Mouse (Mus musculus): ENCODE measurements at regions not wholly inside any gene's neighbourhood (a gene's known extent, or its start where the extent isn't known, plus 50 kb on each side); places are given as distances from the start of the nearest gene placed in this dataset.
A peak's percentile ranks its signal among the peaks of the same experiment; 100 is the strongest.

DNA sequence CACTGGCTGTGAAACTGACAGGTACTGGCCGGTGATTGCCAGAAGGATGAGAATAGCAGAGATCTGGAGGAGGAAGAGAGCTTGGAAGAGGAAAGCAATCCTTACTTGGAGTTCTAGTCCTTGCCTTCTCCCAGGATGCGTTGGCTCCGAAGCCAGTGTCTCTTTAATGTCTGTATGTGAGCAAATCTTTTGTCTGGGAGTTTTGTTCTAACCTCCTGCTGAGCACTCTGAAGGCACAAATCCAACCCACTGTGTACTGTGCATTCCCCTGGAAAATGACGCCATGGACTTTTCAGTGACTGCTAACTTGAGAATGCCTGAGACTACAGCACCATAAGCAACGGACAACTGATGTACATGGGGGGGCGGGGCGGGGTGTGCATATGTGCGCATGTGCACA lies 216.4 kb downstream of the Emp1 start:
- Histone ChIP-seq H3K27ac (no peak overlapping the region), H3K27me3 (ENCODE audit: insufficient read depth, poor library complexity, severe bottlenecking) (no peaks in the 10 kb centered on the region), H3K9me3 (no peaks in the 10 kb centered on the region), H3K4me1 (replicated peaks) (no peaks in the 10 kb centered on the region; the same call in 1 of the 2 replicates), H3K4me3 (no peak overlapping the region), H3K36me3 (no peaks in the 10 kb centered on the region)
- WGBS = 68% methylated on average over 8 of the region's 8 CpGs
- no peak for DNase-seq (ENCODE audit: low spot score)

DNA sequence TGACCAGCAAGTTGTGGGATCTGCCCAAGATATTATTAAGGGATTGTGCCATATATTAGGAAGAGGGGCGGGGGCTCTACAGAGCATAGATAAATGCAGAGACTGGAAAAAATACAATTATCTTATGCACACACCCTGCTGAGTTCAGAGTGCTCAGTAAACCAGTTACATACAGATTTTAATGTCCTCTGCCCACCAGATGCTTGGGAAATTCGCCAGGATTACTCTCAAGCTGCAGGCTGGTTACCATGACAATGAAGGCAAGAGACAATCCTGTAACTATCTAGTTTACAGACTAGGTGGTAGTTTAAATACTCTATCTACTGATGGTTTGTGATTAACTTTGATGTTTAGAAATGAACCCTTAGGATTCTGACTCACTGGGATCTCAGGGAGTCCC lies 220.2 kb downstream of the Emp1 start:
- H3K4me3 ChIP-seq = no peak overlapping the region
- H3K27me3 ChIP-seq (ENCODE audit: insufficient read depth, poor library complexity, severe bottlenecking) = no peaks in the 10 kb centered on the region
- 62% methylated on average over 2 of the region's 2 CpGs for WGBS
- no peaks in the 10 kb centered on the region for H3K36me3 ChIP-seq
- no peaks in the 10 kb centered on the region for H3K9me3 ChIP-seq
- H3K27ac ChIP-seq = no peak overlapping the region
- no peak for DNase-seq (ENCODE audit: low spot score)
- H3K4me1 ChIP-seq (replicated peaks) = no peaks in the 10 kb centered on the region; the same call in 1 of the 2 replicates

DNA sequence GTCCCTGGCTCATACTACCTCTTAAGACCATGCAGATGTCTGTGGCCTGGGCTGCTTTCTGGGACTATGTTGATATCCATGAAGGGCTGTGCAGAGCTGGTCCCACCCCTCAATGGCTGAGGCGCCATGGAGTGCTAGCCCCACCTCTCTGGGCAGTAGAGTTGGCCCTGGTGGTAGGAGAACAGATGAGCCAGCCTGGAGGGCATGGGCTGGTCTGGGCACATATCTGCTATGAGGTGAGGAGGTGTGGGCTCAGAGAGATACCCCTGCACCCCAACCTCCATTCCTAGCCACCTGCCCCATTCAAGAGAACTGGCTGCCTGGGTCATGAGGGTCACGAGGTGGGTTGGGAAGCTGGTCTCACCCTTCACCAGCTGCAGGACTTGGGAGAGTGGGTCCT lies 222.4 kb downstream of the Emp1 start:
- Histone ChIP-seq H3K36me3 (no peaks in the 10 kb centered on the region), H3K4me3 (no peak overlapping the region), H3K27me3 (ENCODE audit: insufficient read depth, poor library complexity, severe bottlenecking) (no peaks in the 10 kb centered on the region), H3K4me1 (replicated peaks) (no peaks in the 10 kb centered on the region), H3K27ac (no peak overlapping the region), H3K9me3 (no peaks in the 10 kb centered on the region)
- no peak for DNase-seq (ENCODE audit: low spot score)
- WGBS = 95% methylated on average over 2 of the region's 2 CpGs

DNA sequence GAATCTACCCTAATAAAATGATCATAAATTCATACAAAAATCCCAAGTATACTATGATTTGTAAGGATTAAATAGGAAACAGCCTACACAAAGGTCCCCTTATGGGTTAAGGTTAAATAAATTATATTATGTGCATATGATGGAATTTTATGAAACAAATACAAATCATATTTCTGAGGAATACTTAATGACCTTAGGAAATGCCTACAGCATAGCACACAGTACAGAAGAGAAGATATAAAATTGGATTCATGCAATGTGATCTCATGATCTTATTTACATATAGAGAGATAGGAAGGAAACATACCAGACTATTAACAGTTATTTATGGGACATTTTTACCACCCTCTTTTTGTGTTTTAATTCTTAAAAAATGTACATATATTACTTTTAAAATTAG lies 227.7 kb downstream of the Emp1 start:
- Histone ChIP-seq H3K4me3 (no peak overlapping the region), H3K36me3 (no peaks in the 10 kb centered on the region), H3K4me1 (replicated peaks) (no peaks in the 10 kb centered on the region), H3K27ac (no peak overlapping the region), H3K9me3 (no peaks in the 10 kb centered on the region), H3K27me3 (ENCODE audit: insufficient read depth, poor library complexity, severe bottlenecking) (no peaks in the 10 kb centered on the region)
- no peak for DNase-seq (ENCODE audit: low spot score)

DNA sequence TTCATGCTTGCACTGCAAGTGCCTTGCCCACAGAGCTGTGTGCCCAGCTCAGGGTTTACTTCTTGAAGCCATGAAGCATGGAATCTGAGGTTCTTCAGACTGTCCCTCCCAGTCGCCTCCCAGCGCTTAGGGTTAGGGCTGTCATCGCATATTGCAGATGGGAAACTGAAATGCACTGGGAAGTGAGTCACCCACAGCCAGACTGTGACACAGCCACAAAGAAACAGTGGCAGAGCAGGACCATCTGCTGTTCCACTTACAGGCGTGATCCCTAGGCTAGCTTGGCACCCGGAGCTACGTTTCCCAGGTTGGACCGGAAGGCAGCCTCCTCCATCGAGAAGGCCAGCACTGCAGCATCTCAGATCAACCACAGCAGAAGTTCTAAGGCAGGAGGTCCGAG lies 228.7 kb downstream of the Emp1 start:
- WGBS = 92% methylated on average over 9 of the region's 9 CpGs

DNA sequence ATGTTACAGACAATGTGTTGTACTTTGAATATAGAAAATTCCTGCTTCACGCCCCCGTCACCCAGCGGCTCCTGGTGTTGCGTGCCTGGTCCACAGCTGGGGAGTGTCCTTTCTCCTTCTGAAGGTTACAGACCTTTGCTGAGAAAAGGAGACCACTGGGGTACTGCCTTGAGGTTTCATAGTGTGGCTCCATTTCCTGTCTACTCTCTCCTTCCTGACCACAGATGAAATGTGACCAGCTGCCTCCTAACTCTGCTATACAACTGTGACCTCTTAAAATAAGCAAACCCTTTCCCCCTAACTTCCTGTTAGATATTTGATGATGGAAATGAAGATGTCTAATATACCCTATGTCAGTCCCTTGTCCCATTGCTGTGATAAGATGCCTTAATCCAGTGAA lies 234.0 kb downstream of the Emp1 start:
- no peak overlapping the region for H3K27ac ChIP-seq
- H3K27me3 ChIP-seq (ENCODE audit: insufficient read depth, poor library complexity, severe bottlenecking) = no peaks in the 10 kb centered on the region
- H3K9me3 ChIP-seq = no peaks in the 10 kb centered on the region
- H3K36me3 ChIP-seq = no peaks in the 10 kb centered on the region
- no peak for DNase-seq (ENCODE audit: low spot score)
- WGBS = 89% methylated on average over 4 of the region's 4 CpGs
- H3K4me3 ChIP-seq = no peak overlapping the region
- H3K4me1 ChIP-seq (replicated peaks) = no peaks in the 10 kb centered on the region

More for the DNA sequence above, 228.7 kb downstream of the Emp1 start:
- H3K27me3 ChIP-seq (ENCODE audit: insufficient read depth, poor library complexity, severe bottlenecking) = no peaks in the 10 kb centered on the region
- H3K36me3 ChIP-seq = no peaks in the 10 kb centered on the region
- no peaks in the 10 kb centered on the region for H3K4me1 ChIP-seq (replicated peaks)
- no peak overlapping the region for H3K27ac ChIP-seq
- no peak overlapping the region for H3K4me3 ChIP-seq
- no peak for DNase-seq (ENCODE audit: low spot score)
- H3K9me3 ChIP-seq = no peaks in the 10 kb centered on the region

DNA sequence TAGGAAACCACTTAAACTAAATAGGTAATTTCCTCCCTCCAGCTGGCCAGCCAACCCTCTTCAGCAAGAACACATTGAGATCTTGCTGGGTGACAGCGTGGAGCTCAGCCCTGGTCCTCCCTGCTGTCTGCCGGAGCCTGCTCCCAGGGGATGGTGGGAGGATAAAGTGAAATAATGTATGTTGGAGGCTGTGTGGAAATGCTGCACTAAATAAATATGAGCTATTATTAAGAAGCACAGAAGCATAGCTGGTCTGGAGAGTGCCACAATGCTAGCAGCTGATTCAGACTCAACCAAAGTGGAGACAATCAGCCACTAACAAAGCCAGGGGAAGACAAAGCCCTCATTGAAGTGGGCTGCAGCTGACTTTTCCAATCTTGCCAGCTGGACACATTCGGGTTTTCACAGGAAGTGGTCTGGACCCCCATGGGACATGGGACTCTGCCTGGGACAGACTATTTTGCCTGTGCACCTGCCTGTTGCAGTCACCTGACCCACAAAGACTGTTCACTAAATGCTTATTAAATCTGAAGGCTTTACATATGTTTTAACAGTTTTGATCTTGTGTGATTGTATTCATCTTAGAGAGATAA lies 248.3 kb downstream of the Emp1 start:
- Histone ChIP-seq H3K27me3 (ENCODE audit: insufficient read depth, poor library complexity, severe bottlenecking) (no peaks in the 10 kb centered on the region), H3K36me3 (no peaks in the 10 kb centered on the region), H3K27ac (peak overlapping the region; percentile 4; the same call in 1 of the 2 replicates), H3K4me3 (no peak overlapping the region), H3K4me1 (replicated peaks) (peaks cover 8% of the 10 kb centered on the region), H3K9me3 (no peaks in the 10 kb centered on the region)
- DNase-seq (ENCODE audit: low spot score) = peak; percentile 4
- 50% methylated on average over 3 of the region's 3 CpGs for WGBS

DNA sequence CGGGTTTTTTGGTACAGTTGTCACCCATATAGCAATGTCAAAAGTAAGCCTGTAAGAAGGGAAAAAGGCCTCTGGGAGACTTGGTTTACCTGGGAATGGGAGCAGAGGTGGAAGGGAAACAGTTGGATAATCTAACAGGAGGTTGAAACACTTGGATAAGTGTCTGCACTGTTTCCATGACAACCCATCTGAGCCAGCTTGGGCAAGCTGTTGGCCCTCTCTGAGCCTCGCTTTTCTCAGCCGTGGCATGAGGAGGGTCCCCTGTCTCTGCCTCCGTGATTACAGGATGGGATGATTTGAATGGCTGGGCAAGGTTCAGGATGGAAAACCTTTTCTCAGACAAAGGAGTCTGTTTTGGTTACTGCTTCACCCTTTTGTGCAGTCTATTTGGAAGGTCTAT lies 265.6 kb downstream of the Emp1 start:
- H3K27ac ChIP-seq = no peak overlapping the region
- DNase-seq (ENCODE audit: low spot score) = no peak
- H3K27me3 ChIP-seq (ENCODE audit: insufficient read depth, poor library complexity, severe bottlenecking) = no peaks in the 10 kb centered on the region
- H3K4me1 ChIP-seq (replicated peaks) = peaks cover 14% of the 10 kb centered on the region; the same call in 1 of the 2 replicates
- H3K9me3 ChIP-seq = no peaks in the 10 kb centered on the region
- no peak overlapping the region for H3K4me3 ChIP-seq
- no peaks in the 10 kb centered on the region for H3K36me3 ChIP-seq
- 29% methylated on average over 4 of the region's 4 CpGs for WGBS

DNA sequence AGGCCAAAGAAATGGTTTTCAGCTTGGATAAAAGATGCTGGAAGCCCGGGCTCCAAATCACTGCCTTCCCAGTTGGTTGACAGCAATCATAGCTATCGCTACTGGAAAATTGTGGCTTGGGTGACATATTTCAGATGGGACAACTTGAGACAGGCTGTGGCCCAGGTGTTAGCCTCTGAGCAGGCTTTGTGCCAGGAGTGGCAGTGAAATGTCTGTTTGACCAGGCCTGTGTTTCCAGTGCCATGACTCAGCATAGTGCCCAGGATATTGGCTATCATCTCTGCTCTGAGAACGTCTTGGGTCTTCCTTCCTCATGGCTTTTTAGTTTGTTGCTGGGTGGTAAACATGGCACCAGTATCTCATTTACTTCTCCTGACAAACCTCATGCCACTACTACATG lies 266.9 kb downstream of the Emp1 start:
- H3K4me1 ChIP-seq (replicated peaks) = peaks cover 14% of the 10 kb centered on the region; the same call in 1 of the 2 replicates
- H3K27me3 ChIP-seq (ENCODE audit: insufficient read depth, poor library complexity, severe bottlenecking) = no peaks in the 10 kb centered on the region
- DNase-seq (ENCODE audit: low spot score) = no peak
- 50% methylated on average over 3 of the region's 3 CpGs for WGBS
- H3K4me3 ChIP-seq = no peak overlapping the region
- H3K36me3 ChIP-seq = no peaks in the 10 kb centered on the region
- no peak overlapping the region for H3K27ac ChIP-seq
- no peaks in the 10 kb centered on the region for H3K9me3 ChIP-seq

DNA sequence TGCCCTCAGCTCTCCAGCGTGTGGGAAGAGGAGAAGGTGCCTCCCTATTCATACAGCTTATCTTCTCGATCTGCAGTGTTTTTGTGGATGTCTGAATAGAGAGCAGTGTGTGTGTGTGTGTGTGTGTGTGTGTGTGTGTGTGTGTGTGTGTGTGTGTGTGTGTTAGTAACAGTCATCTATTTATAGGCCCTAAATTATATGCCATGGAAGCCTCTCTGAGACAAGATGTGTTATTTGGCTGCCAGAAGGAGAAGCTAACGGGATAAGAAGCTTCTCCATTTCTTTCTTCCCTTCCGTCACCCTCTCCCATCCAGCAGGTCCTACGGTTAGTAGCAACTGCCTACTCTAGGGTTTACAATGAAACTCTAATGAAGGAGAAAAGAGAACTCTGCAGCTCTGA lies 270.3 kb downstream of the Emp1 start:
- Histone ChIP-seq H3K27ac (no peak overlapping the region), H3K4me3 (no peak overlapping the region), H3K27me3 (ENCODE audit: insufficient read depth, poor library complexity, severe bottlenecking) (no peaks in the 10 kb centered on the region), H3K4me1 (replicated peaks) (peaks cover 12% of the 10 kb centered on the region; the same call in 1 of the 2 replicates), H3K36me3 (no peaks in the 10 kb centered on the region), H3K9me3 (no peaks in the 10 kb centered on the region)
- WGBS = 88% methylated on average over 5 of the region's 5 CpGs
- DNase-seq (ENCODE audit: low spot score) = no peak

DNA sequence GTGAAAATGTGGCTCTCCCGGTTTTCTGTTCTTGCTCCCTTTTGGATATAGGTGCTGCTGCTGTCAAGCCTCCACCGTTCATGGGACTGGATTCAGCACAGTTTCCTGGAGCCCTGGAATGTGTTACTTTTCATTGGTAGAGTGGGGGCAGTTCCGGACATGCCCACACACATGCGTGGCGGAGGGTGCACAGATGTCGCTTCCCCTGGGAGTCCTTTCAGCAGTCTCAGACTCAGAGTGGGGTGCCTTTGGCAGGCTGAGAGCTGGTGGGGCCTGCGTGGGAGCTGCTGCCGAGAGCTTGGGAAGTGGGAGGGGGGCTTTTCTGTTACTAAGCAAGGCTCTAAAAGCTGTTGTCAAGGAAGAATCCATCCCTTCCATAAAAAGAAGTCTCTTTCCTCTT lies 274.3 kb downstream of the Emp1 start:
- 74% methylated on average over 8 of the region's 8 CpGs for WGBS
- H3K27ac ChIP-seq = no peak overlapping the region
- DNase-seq (ENCODE audit: low spot score) = no peak
- H3K4me3 ChIP-seq = no peak overlapping the region
- H3K9me3 ChIP-seq = peaks cover 6% of the 10 kb centered on the region; the same call in 1 of the 2 replicates
- H3K4me1 ChIP-seq (replicated peaks) = no peaks in the 10 kb centered on the region
- H3K27me3 ChIP-seq (ENCODE audit: insufficient read depth, poor library complexity, severe bottlenecking) = no peaks in the 10 kb centered on the region
- no peaks in the 10 kb centered on the region for H3K36me3 ChIP-seq

DNA sequence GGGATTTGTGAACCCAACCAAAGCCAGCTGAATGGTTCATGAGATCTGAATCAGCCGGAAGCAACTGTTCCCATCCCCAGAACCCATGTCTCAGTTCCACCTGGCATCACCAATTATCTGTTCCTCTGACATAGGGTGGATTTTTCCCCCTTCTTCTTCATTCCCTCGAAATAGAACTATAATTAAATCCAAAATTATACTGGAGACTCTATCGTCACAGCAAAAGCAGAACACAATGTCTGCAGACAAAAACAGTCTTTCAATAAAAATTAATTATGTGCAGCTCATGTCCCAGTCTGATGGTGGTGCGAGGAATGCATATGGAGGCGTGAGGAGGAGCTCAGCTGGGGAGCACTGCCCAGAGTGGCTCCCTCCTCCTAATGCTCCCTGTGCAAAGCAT lies 280.4 kb downstream of the Emp1 start:
- 89% methylated on average over 5 of the region's 5 CpGs for WGBS
- Histone ChIP-seq H3K27ac (no peak overlapping the region), H3K4me1 (replicated peaks) (no peaks in the 10 kb centered on the region), H3K4me3 (no peak overlapping the region), H3K27me3 (ENCODE audit: insufficient read depth, poor library complexity, severe bottlenecking) (no peaks in the 10 kb centered on the region), H3K36me3 (no peaks in the 10 kb centered on the region), H3K9me3 (peaks cover 6% of the 10 kb centered on the region; the same call in 1 of the 2 replicates)
- no peak for DNase-seq (ENCODE audit: low spot score)

DNA sequence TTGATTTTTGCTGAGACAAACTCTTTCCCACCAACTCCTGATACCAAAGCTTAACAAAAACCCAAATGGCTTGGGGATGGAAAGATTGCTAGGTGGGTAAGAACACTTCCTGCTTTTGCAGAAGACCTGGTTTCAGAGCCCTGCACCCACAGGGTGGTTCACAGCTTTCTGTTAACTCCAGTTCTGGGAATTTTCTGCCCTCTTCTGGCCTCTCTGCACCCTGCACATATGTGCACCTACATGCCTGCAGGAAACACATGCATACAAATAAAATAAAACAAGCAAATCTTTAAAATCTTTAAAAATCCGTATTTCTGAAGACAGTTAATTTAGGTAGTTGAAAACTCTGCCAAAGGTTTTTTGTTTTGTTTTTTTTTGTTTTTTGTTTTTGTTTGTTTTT lies 283.8 kb downstream of the Emp1 start:
- Histone ChIP-seq H3K27me3 (ENCODE audit: insufficient read depth, poor library complexity, severe bottlenecking) (no peaks in the 10 kb centered on the region), H3K4me1 (replicated peaks) (no peaks in the 10 kb centered on the region), H3K36me3 (no peaks in the 10 kb centered on the region), H3K27ac (no peak overlapping the region), H3K9me3 (0 out of 2 replicates have a peak, but pooled peaks cover 3% of the 10 kb centered on the region), H3K4me3 (no peak overlapping the region)
- 64% methylated on average over 1 of the region's 1 CpGs for WGBS
- no peak for DNase-seq (ENCODE audit: low spot score)

DNA sequence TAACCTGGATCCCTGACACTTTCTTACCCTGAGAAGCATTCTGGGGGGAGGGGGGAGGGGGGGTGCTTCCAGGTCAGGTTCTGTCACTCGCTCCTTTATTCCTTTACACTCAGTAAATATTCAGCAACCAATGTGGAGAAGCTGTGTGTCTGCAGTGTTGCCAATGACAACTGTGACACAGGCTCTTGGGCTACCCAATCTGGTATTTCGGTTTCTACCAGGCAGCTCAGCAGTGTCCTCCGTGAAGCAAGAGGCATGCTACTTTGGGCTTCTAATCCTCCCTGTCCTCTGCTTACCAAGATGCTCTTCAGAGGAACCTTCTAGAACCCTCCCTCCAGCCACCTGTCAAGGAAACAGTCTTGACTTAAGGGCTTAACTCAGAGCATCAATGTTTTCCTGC lies 290.7 kb downstream of the Emp1 start:
- Histone ChIP-seq H3K27ac (no peak overlapping the region), H3K4me3 (no peak overlapping the region), H3K9me3 (no peaks in the 10 kb centered on the region), H3K27me3 (ENCODE audit: insufficient read depth, poor library complexity, severe bottlenecking) (no peaks in the 10 kb centered on the region), H3K4me1 (replicated peaks) (no peaks in the 10 kb centered on the region), H3K36me3 (no peaks in the 10 kb centered on the region)
- DNase-seq (ENCODE audit: low spot score) = no peak
- 86% methylated on average over 3 of the region's 3 CpGs for WGBS

Measured in hindbrain, embryonic 10.5 days (tissue).